Mouse (Mus musculus) megakaryocyte progenitor cell, adult 5-6 weeks (primary cell): ENCODE data around the gene Slit3. TPM values are rescaled to one million over a fixed set of nuclear protein-coding genes. Genes with fewer than 3 reads are reported as not detected.

ENCODE experiments used
- ATAC-seq: replicated peaks from 2 replicates; pipeline ENCODE4 v1.8.0; 2016; ENCODE audit warnings: mild to moderate bottlenecking, moderate TSS enrichment, inconsistent platforms; ENCODE audit not compliant: poor library complexity
- total RNA-seq, 2 experiments: library from RNA; stranded (forward) in 1 of 2; stranded (reverse) in 1 of 2; fragments of 157-497, 149-512 nt in 1 of 2; fragments of 200-1000 nt in 1 of 2; gene quantifications; 2 replicates each; pipeline versions ENCODE4 v1.2.3 to v1.2.4; 2015 to 2017

Slit3 gene
- total RNA-seq, 2 experiments from 2014 or later, result not detected

DNA sequence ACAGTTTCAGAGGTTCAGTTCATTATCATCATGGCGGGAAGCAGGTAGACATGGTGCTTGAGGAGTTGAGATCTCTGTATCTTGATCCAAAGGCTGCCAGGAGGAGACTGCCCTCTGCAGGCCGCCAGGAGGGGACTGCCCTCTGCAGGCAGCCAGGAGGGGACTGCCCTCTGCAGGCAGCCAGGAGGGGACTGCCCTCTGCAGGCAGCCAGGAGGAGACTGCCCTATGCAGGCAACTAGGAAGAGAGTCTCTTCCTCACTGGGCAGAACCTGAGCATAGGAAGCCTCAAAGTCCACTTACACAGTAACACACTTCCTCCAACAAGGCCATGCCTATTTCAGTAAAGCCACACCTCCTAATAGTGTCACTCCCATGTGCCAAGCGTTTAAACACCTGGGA, 546.4 kb downstream of the Slit3 start:
- ATAC-seq, result peak; percentile 97

DNA sequence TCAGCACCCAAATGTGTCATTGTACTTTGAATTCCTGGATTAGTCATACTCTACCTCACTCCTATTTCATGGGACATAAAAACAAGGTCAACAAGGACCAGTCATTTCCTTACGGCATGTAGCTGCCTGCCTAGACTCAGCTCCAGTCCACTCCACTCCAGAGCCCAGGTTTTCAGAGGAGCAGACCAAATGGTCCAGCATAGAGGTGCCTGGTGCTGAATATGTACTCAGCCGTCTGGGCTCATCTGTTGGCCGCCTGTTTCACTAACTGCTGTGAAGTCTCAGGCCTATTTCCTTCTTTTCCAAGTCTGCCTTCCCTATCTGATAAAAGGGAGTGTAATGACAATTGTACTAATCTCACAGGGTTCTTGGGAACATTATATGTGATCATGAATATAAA, 547.1 kb downstream of the Slit3 start:
- no peak for ATAC-seq

DNA sequence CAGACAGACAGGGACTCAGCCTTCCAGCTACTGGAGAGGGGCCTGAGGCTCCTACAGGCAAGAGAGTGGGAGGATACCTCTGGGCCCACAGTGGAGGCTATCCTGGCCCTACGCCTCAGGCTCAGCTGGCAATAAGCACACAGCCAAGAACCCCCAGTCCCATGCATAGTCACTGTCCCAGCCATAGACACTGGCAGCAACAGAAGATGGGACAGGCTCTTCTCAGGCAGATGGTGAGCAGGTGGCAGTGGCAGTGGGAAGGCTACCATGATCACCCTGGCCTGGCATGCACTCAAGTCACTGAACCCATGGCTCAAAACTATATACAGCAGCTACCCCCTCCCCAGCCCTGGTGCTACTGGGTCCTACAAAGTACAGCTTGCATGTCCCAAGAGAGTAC, 547.7 kb downstream of the Slit3 start:
- ATAC-seq, result no peak

DNA sequence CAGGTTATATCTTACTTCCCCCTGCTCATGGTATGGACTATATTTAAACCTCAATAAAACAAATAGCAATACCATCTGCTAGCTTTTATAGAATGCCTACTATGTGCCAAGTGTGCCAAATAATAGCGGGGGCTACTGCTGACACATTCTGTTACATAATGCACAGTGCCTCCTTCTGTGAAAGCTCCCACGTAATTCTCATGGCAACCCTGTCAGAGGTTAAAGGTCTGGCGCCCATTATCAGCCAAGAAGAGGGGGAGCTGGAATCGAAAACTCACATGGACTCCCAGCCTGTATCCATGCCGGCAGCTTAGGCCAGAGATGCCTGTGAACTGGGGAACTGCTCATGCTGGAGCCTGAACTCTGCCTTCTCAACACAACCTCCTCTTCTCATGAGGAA, 548.5 kb downstream of the Slit3 start:
- ATAC-seq, result no peak

DNA sequence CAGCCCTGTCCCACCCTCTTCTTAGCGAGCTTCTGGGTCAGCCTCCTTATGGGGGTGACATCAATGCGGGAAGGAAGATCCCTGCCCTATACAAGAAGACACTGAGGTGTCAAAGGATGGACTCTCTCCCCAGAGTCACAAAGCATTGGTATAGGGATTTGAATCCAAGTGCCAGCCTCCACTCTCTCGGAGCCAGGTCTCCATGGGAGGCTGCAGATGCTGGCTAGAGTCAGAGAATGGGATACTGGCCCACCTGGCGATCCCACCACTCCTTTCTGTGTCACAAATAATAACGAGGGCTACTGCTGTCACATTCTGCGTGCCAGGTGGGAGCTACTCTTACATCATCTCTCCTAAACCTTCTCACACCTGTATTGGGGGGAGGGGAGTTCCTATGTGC, 549.2 kb downstream of the Slit3 start:
- no peak for ATAC-seq

DNA sequence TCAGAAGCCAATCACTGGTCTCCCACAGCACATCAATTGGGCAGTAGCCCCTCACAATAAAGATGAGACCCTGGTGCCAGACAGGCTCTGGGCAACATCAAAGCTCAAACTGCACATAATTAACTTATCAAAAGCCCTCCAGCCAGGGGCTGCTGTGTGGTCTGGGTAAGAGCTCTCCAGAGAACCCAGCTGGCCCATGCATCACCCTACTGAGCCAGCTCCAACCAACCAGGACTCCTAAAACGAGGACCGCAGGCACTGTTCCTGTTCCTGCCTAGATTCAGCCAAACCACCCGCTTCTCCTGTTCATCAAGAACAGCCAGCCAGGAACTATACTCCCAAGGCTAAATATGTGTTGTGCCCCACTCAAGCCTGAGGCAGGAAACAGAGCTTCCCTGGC, 549.7 kb downstream of the Slit3 start:
- no peak for ATAC-seq

DNA sequence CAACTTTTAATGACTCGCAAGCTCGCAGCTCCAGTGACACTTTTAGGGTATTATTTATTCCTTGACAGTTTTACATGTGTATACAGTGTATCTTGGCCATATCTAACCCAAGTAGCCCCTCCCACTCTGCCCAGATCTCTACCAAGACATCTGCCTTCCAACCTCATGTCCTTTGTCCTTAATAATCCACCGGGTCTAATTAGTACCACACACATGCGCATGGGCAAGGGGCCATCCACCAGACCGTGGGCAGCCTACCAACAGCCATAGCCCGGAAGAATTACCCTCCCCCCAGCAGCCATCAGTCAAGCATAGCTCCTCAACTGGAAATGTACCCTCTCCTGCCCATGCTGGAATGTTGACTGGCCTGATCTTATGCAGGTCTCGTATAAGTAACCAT, 552.0 kb downstream of the Slit3 start:
- no peak for ATAC-seq

DNA sequence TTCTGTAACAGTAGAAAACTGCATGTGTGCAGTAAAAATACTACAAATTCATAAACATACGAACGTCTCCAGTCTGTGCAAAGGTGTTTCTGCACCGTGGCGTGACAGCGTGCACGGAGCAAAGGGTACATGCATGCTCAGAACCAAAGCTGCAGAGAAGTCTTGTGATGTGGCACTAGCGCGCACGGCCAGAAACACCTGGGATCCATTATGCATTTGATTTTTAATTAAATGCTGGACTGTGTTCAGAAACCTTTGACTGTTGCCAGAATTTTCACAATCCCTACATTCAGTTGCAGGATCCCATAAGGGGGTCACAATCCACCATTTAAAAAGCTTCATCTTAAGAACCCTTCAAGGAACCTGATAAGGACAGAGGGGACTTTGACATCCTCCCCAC, 553.2 kb downstream of the Slit3 start:
- no peak for ATAC-seq

DNA sequence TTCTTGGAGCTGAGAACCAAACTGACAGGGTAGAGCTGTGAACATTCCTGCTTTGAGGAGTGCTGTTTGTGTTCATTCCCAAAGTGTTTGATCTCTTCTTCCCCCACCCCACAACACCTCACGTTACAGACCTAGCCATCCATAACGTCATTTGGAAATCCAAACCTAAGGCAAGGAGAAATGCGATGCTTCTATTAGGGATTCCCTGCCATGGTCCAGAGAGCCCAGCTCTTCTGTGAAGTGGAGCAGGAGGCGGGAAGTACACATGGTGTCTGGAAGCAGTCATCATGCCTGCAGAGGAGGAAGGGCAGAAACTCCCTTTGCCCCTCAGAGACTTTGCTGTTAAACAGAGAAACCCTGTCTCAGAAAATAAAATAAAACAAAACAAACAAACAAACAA, 555.7 kb downstream of the Slit3 start:
- ATAC-seq, result no peak

DNA sequence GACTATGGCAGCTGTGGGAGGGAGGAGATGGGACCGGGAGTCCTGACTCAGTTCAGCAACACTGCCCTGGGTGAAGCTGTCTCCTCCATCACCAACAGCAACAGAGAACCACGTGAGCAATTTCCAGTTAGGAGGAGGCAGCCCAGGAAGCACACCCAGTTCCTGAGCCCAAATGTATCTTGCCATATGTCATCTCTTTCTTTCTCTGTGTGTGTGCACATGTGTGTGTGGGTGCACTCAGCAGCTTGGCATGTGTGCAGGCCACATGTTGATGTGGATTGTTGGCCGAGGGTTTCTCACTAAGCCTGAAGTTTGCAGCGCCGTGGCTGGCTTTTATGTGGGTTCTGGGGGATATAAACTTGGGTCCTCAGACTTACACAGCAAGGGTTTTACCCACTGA, 559.0 kb downstream of the Slit3 start:
- no peak for ATAC-seq

DNA sequence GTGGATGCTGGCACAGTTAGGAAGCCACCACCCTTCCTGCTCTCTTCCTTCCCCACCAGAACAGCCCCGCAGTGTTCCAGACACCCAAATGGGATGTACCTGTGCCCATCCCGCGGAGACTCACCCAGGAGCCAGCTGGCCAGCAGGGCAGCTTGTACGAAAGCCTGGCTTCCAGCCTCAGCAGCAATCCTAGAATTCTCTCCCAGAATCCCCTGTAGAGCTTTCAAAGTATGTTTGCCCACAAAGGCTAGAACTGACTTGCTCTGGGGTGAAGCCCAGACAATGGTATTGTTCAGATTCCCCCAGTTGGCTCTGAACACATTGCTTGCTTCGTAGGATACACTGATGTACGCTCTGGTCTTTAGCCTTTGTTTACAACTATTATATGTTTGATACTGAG, 566.3 kb downstream of the Slit3 start:
- no peak for ATAC-seq

DNA sequence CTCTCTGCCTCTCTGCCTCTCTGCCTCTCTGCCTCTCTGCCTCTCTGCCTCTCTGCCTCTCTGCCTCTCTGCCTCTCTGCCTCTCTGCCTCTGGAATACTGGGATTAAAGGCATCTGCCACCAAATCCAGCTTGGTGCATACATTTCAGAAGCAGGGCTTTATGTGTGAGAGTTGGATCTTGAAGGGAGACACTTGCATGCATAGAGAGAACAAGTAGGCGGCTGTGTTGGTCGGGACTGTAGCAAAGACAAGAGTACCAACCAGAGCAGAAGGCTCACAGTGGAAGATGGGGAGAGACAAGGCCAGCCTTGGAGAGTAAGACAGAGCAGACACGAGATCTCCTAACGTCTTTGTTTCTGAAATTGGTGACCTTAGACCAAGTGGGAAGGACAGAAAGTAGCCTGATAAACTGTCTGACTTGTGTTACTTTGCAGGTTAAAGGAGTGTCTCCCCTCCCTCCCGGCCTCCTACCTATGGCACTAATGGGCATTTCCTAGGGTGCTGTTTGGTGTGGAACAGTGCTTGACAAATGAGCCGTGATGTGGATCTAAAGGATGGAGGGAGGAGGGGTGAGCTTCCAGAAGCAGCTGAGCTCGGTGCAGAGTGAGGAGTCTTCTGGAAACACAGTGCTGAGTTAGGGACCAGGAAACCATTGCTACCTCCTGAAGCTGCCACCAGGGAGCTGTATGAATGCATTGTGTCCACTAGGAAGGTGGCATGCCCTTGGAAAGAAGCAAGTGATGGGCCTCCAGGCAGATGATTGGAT, 569.7 kb downstream of the Slit3 start:
- no peak for ATAC-seq

DNA sequence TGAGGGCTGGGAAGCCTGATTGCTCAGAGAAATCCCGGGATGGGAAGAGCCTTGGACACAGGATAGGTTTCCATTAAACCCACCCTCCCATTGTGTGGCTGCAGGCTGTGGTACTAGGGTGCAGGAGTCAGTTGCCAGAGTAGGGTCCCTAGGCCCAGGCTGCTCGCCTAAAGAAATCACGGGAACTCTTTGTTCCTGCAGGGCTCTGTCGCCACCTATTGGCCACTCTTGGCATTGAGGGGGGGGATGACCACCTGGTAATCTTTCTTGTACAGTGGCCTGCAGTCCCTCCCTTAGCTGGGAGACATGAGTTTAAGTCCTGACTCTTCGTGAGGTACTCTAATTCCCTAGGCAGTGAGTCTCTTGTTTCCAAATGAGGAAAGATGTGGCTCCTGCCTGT, 572.1 kb downstream of the Slit3 start:
- ATAC-seq, result peak; percentile 80

DNA sequence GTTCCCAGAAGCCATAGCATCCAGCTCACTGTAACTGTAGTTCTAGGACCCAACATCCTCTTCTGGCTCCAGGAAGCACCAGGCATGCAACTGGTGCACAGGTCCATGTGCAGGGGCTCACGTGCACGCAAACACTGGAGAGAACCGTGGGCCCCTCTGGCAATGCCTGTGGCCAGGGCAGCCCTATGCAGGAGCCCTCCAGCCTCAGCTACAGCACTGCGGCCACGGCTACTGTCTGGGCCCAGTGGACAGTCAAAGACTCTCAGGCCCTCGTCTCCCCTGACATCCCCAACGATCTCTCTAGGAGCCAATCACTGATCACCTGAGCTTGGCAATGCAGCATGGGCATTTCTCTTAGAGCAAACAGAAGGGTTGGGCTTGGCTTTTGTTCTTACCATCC, 572.6 kb downstream of the Slit3 start:
- no peak for ATAC-seq

DNA sequence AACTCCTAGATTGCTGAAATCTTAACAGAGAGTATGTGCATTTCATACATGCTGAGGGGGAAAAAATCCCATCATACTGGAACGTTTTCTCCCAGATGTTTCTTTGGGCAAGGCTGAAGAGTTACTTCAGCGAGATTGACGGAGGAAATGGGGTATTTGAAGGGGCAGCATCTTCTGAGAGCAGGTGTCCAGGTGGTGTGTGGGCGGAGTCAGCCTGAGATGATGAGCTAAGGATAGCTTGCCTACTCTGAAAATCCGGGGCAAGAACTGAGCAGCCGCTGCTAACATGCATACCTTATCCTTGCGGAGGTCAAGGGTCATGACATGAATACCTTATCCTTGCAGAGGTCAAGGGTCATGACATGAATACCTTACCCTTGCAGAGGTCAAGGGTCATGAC, 576.5 kb downstream of the Slit3 start:
- no peak for ATAC-seq

DNA sequence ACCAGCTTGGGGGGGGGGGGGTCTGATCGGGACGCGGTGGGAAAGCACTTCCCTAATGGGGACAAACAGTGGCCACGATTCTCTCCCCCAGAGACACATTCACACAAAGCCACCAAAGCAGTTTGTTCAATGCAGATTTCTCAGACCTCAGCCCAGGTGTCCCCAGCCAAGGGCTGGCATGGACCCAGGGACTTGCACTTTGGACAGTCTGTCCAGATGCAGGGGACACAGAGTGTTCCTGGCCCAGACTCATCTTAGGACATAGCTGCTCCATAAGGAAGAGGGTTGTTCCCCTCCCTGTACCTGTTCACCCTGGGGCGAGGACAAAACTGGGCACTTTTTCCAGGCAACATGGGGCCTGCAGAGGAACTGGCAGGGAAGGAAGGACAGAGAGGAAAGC, 577.9 kb downstream of the Slit3 start:
- ATAC-seq, result no peak

DNA sequence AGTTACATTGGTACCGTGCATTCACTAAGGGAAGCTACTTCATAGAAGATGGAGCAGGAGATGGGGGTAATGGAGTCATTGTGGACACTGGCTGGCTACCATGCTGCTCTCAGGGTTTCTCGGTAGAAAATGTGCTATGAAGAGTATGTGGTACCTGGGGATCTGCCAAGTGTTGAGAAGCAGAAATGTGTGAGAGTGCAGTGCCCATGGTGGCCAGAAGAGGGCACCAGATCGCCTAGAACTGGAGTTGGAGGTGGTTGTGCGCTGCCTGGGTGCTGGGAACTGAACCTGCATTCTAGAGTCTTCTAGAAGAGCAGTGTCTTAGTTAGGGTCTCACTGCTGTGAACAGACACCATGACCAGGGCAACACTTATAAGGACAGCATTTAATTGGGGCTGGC, 582.4 kb downstream of the Slit3 start:
- ATAC-seq, result no peak

DNA sequence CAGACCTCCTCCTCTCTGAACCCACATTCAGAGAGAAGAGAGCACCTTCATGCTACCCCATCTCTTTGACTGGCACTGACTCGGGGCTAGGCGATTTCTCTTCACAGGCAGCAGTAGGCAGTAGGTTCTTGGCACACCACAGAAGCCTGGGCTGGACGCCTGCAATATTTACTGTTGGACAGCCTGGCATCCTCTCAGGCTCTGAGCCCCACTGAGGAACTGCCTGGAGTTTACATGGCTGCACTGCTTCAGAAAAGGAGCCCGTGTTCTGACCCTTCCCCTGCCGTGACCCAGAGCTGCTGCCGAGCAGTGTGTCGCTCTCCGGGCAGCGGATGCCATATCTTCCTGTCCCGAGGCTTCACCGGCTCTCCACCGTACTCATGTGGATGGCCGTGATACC, 583.4 kb downstream of the Slit3 start:
- ATAC-seq, result no peak

DNA sequence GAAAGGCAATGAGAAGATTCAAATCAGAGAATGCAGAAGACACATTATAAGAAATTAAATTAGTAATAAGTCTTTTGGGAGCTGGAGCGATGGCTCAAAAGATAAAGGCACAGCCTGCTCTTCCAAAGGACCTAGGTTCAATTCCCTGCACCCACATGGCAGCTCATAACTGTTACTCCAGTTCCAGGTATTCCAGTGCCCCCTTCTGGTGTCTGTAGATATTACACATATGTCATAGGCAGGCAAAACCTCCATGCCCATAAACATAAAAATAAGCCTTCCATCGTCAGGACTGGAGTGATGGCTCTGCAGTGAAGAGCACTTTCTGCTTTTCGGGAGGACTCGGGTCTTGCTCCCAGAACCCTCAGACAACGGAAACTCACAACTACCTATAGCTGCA, 583.9 kb downstream of the Slit3 start:
- ATAC-seq, result no peak

DNA sequence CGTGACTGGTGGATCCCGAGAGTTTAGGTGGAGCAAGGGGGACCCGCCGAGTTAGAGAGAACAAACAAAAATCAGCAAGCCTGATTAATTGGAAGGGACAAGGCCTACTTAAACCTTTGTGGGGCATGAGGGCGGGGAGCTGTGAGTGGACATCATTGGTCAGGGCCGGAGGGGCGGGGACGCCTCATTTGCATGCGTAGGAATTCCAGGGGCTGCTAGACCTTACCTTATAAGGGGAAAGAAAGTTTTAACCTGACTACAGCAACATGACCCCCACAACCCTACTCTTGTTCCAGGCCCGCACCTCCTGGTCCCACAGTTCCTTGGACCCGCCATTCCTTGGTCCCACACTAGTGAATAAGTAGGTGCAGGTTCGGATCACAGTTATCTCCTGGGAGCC, 586.4 kb downstream of the Slit3 start:
- no peak for ATAC-seq

DNA sequence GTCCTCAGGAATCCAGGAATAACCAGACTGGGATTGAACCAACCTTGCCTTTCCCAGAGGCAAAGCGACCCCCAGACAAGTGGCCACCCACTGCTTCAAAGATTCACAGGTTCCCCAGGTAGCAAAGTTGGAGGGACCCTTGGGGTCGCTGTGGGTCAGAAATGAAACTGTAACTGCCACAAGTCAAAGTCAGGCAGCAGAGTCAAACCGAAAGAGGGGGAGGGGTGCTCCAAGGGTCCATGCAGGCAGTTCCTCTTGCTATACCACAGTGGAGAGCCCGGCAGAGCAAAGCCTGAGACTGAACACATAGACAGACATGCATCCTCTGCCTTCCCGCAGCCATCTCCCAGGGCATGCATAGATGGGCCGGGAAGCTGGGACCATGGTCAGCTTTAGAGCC, 590.3 kb downstream of the Slit3 start:
- no peak for ATAC-seq

DNA sequence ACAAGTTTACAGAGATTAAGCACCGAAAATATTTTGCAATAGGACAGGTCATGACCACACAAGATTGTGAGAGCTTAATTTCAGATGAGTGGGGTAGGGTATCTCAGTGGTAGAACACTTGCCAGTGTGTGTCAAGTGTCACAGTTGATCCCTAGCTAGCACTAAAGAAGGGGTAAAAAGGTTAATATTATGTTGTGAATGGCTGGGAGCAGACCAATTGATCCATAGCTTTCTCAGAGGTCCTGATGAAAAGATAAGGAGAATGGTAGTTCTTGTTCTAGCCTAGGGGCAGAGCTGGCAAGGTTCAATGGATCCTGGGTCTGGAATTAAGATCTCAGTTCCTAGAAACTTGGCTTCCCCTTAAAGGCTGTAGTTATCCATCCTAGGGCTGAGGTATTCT, 597.9 kb downstream of the Slit3 start:
- ATAC-seq, result no peak

DNA sequence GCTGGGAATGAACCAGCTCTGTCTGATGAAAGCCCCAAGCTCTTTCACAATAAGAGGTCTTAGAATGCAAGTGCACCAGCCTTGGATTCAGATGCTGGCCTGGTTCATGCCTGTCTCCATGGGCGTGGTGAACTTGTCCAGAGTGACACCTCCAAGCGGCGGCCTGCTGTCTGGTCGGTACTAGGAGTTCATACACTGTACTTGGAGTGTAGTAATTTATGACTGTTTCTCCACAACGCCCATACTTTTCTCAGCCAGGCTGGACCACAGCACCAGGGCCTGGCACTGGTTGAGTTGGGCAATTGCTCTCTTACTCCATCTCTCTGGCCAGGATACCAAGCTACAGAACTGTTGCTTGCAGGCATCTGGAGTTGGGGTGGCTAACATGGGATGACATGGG, 602.9 kb downstream of the Slit3 start:
- ATAC-seq, result no peak
